Mouse (Mus musculus): ENCODE measurements around the gene Gm21860.

DNA sequence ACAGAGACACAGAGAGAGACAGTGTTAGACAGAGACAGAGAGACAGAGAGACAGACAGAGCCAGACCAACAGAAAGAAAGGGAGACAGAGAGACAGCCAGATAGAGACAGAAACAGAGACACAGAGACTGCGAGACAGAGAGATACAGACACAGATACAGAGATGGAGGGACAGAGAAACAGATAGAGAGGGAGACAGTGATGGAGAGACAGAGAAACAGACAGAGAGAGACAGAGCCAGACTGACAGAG, 16.3 kb downstream of the Gm21860 start:
- TF ChIP-seq POLR2A (IDR thresholded peaks at IDR 0.05; ENCODE audit: low read depth, low read length) (no peak), CHD2 (IDR thresholded peaks at IDR 0.05; ENCODE audit: low read length) (no peak), CTCF (conservative IDR thresholded peaks at IDR 0.05 in 1 of 2, IDR thresholded peaks at IDR 0.05 in 1 of 2; ENCODE audit: low read depth in 2 of 2, low read length in 2 of 2) (no peak), KAT2A (IDR thresholded peaks at IDR 0.05; ENCODE audit: insufficient replicate concordance, low read length) (no peak), IRF4 (IDR thresholded peaks at IDR 0.05; ENCODE audit: low read depth, low read length) (no peak)
